Mouse (Mus musculus) embryonic facial prominence, embryonic 11.5 days (tissue): ENCODE measurements around the gene Eipr1. TPM values are rescaled to one million over a fixed set of nuclear protein-coding genes. Genes with fewer than 3 reads are reported as not detected.
"Not testable (repeated sequence)": the region's sequence is repeated elsewhere in the genome, so short reads cannot be mapped to it uniquely, and the experiment has no call there.

Experiments used
- ATAC-seq: fragments of 200-750 bp; cut with Nextera tagmentation; replicated peaks from 2 replicates; pipeline ENCODE4 v1.8.0; 2017; ENCODE audit warnings: low read depth; ENCODE audit not compliant: insufficient number of reproducible peaks, low FRiP score, low TSS enrichment
- DNase-seq: peaks from one replicate; pipeline ENCODE4 v3.0.0-alpha.2; 2015; ENCODE audit warnings: low spot score
- H3K27ac ChIP-seq: fragments of 300-500 bp; sonication (generic); replicated peaks from 2 replicates; pipeline ENCODE4 v1.5.1; 2014; ENCODE audit warnings: mild to moderate bottlenecking, low read depth, low read length, control low read depth
- H3K27me3 ChIP-seq: fragments of 300-500 bp; sonication (generic); 2 replicates; pipeline ENCODE4 v1.6.1; 2014; ENCODE audit warnings: mild to moderate bottlenecking, low read length, moderate library complexity, mixed read lengths; ENCODE audit not compliant: control insufficient read depth, insufficient read depth
- H3K36me3 ChIP-seq: fragments of 300-500 bp; sonication (generic); replicated peaks from 2 replicates; pipeline ENCODE4 v1.6.1; 2014; ENCODE audit warnings: low read depth, mild to moderate bottlenecking, low read length, moderate library complexity, mixed read lengths; ENCODE audit not compliant: control insufficient read depth, insufficient read depth
- H3K4me1 ChIP-seq: fragments of 300-500 bp; sonication (generic); 2 replicates; pipeline ENCODE4 v1.6.1; 2014; ENCODE audit warnings: low read length, mixed read lengths; ENCODE audit not compliant: control insufficient read depth, insufficient read depth
- H3K4me2 ChIP-seq: fragments of 300-500 bp; sonication (generic); 2 replicates; pipeline ENCODE4 v1.6.1; 2014; ENCODE audit warnings: low read depth, mild to moderate bottlenecking, control low read depth, low read length, moderate library complexity
- H3K4me3 ChIP-seq: fragments of 300-500 bp; sonication (generic); 2 replicates; pipeline ENCODE4 v1.5.1; 2014; ENCODE audit warnings: low read depth, low read length, control low read depth
- H3K9ac ChIP-seq: fragments of 300-500 bp; sonication (generic); replicated peaks from 2 replicates; pipeline ENCODE4 v1.6.1; 2014; ENCODE audit warnings: mild to moderate bottlenecking, control low read depth, low read length
- H3K9me3 ChIP-seq: fragments of 300-500 bp; sonication (generic); replicated peaks from 2 replicates; pipeline ENCODE4 v1.6.1; 2016; ENCODE audit warnings: mild to moderate bottlenecking, low read length, inconsistent platforms, mixed read lengths; ENCODE audit not compliant: control insufficient read depth
- WGBS: fragments of 180-500 bp; shearing (Covaris S2); extraction: QIAGEN DNeasy Blood & Tissue Kit; methylation state at CpG from one replicate; pipeline ENCODE4 v1.1.7; 2014; 5-methylcytosine and 5-hydroxymethylcytosine counted together
- polyA plus RNA-seq: library from polyadenylated mRNA; unstranded; fragments of >200 nt; fragmentation: Nextera tagmentation; extraction: Ambion mirVana; gene quantifications from 2 replicates; pipeline ENCODE4 v1.2.1, GENCODE M21; 2014

The Eipr1 gene
- polyA plus RNA-seq, 1 experiment from 2014 or later, result 33.9 TPM

GRCm38 (mm10) chr12:28718106-28718505, 33.5 kb upstream of the Eipr1 start:
- Histone ChIP-seq H3K27me3 (no peaks in the 10 kb centered on the region), H3K4me3 (no peak overlapping the region), H3K9me3 (no peaks in the 10 kb centered on the region), H3K36me3 (peaks cover 3% of the 10 kb centered on the region), H3K9ac (no peak overlapping the region), H3K4me1 (no peaks in the 10 kb centered on the region), H3K27ac (no peak overlapping the region), H3K4me2 (no peak overlapping the region)
- whole genome bisulfite sequencing, result 89% methylated on average over 2 of the region's 2 CpGs
- ATAC-seq (no peak), DNase-seq (no peak)

GRCm38 (mm10) chr12:28724366-28724765, 27.2 kb upstream of the Eipr1 start:
- Histone ChIP-seq H3K4me3 (no peak overlapping the region), H3K4me1 (no peaks in the 10 kb centered on the region), H3K27ac (no peak overlapping the region), H3K4me2 (no peak overlapping the region), H3K27me3 (no peaks in the 10 kb centered on the region), H3K9ac (no peak overlapping the region), H3K36me3 (no peaks in the 10 kb centered on the region; the same call in 1 of the 2 replicates), H3K9me3 (no peaks in the 10 kb centered on the region)
- ATAC-seq, result no peak
- no peak for DNase-seq
- 73% methylated on average over 3 of the region's 3 CpGs for WGBS

GRCm38 (mm10) chr12:28726204-28726603, 25.4 kb upstream of the Eipr1 start:
- Histone ChIP-seq H3K4me3 (no peak overlapping the region), H3K9me3 (no peaks in the 10 kb centered on the region), H3K4me1 (no peaks in the 10 kb centered on the region), H3K27me3 (no peaks in the 10 kb centered on the region), H3K27ac (no peak overlapping the region), H3K4me2 (no peak overlapping the region), H3K36me3 (no peaks in the 10 kb centered on the region; the same call in 1 of the 2 replicates), H3K9ac (no peak overlapping the region)
- 87% methylated on average over 4 of the region's 4 CpGs for WGBS
- no peak for ATAC-seq
- no peak for DNase-seq

- no peak for DNase-seq
- Histone ChIP-seq H3K4me1 (no peaks in the 10 kb centered on the region), H3K27ac (no peak overlapping the region), H3K4me3 (no peak overlapping the region), H3K4me2 (no peak overlapping the region), H3K9me3 (no peaks in the 10 kb centered on the region), H3K36me3 (no peaks in the 10 kb centered on the region; the same call in 1 of the 2 replicates), H3K9ac (no peak overlapping the region), H3K27me3 (no peaks in the 10 kb centered on the region)
- no peak for ATAC-seq
- WGBS, result 86% methylated on average over 5 of the region's 5 CpGs
These were observed 24.5 kb upstream of the Eipr1 start for GRCm38 (mm10) chr12:28727061-28727460.

- Histone ChIP-seq H3K4me1 (no peaks in the 10 kb centered on the region), H3K36me3 (no peaks in the 10 kb centered on the region; the same call in 1 of the 2 replicates), H3K9ac (no peak overlapping the region), H3K27ac (no peak overlapping the region), H3K27me3 (no peaks in the 10 kb centered on the region), H3K4me2 (no peak overlapping the region), H3K9me3 (no peaks in the 10 kb centered on the region), H3K4me3 (no peak overlapping the region)
- 92% methylated on average over 8 of the region's 8 CpGs for WGBS
- no peak for DNase-seq
- no peak for ATAC-seq
These were observed 19.0 kb upstream of the Eipr1 start for GRCm38 (mm10) chr12:28732631-28733030.

- H3K4me2 ChIP-seq, H3K4me3 ChIP-seq, DNase-seq, H3K9ac ChIP-seq, H3K27ac ChIP-seq, ATAC-seq, H3K27me3 ChIP-seq, H3K9me3 ChIP-seq, H3K4me1 ChIP-seq, H3K36me3 ChIP-seq: not testable (repeated sequence)
- WGBS, result 91% methylated on average over 6 of the region's 6 CpGs
These were observed 17.9 kb upstream of the Eipr1 start for GRCm38 (mm10) chr12:28733520-28734245.

GRCm38 (mm10) chr12:28734271-28734670, 17.3 kb upstream of the Eipr1 start:
- Histone ChIP-seq H3K36me3 (no peaks in the 10 kb centered on the region; the same call in 1 of the 2 replicates), H3K27me3 (no peaks in the 10 kb centered on the region), H3K4me2 (no peak overlapping the region), H3K4me3 (no peak overlapping the region), H3K9me3 (no peaks in the 10 kb centered on the region), H3K27ac (no peak overlapping the region), H3K9ac (no peak overlapping the region), H3K4me1 (no peaks in the 10 kb centered on the region)
- DNase-seq (no peak), ATAC-seq (no peak)
- WGBS, result 91% methylated on average over 1 of the region's 1 CpGs

- no peaks in the 10 kb centered on the region for H3K27me3 ChIP-seq
- H3K9me3 ChIP-seq, result no peaks in the 10 kb centered on the region
- no peak for DNase-seq
- ATAC-seq, result no peak
- H3K4me2 ChIP-seq, result no peak overlapping the region
- H3K36me3 ChIP-seq, result no peaks in the 10 kb centered on the region; the same call in 1 of the 2 replicates
- H3K4me1 ChIP-seq, result no peaks in the 10 kb centered on the region
- no peak overlapping the region for H3K27ac ChIP-seq
- H3K9ac ChIP-seq, result no peak overlapping the region
- H3K4me3 ChIP-seq, result no peak overlapping the region
- WGBS, result 91% methylated on average over 3 of the region's 3 CpGs
These were observed 16.3 kb upstream of the Eipr1 start for GRCm38 (mm10) chr12:28735293-28735692.
